Mouse (Mus musculus) adrenal gland (tissue): ENCODE measurements at regions not wholly inside any gene's neighbourhood (a gene's known extent, or its start where the extent isn't known, plus 50 kb on each side); places are given as distances from the start of the nearest gene placed in this dataset.

Experiments
- intact Hi-C: fragments of 180-260 bp; cut with DNase I; formaldehyde crosslinking; loops from one replicate; pipeline ENCODE4 v1.15.1; 2025

DNA sequence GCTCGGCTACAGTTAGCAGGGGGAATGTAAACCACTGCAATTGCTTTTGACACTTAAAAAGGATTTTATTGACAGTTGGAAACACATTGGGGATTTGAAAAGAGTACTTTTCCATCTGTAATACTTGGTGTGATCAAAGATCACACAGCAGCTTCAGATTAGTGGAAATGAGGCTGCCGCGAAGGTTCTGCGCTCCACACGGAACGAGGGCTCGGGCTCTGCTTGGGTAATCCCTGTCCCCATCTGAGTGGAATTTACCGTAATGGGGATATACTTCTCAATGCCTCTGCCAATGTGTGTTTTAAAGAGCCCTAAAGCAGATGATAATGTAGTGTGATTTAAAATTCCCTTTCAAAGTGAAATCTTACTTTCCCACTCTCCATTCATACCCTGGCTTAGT lies 194.4 kb upstream of the Adamts16 start:
- intact Hi-C loops: no loop called here

DNA sequence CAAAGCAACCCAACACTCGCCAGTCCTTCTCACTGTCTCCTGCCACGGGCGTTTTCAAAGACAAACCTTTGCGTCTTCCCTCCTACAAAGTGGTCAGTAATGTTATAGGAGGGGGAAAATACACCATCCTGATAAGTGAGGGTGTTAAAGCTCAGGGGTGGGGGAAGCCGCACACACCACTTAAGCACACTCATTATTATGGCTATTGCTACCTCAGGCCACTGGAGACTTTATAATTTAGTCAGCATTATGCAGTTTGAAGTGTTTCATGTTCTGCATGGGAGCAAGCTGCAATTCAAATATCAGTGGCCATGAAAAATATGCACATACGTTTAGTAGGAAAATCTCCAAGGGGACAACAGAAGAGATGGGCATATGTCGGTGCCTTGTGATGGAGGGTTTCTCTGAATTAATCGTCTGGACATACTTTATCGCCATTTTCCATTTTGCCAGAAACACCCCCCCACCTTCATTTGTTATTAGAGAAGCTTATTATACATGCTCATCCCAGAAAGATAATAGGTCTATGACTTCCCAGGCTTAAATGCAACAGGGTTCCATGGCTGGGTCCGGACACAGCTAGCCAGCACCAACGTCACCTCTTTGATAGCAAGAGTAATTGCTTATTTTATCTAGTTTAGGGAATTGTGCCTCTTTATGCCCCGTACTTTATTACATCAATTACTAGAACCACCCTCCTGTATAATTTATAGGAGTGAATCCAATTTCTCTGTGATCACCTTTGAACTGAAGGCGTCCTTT lies 193.5 kb upstream of the Adamts16 start:
- intact Hi-C loops: no loop called here

DNA sequence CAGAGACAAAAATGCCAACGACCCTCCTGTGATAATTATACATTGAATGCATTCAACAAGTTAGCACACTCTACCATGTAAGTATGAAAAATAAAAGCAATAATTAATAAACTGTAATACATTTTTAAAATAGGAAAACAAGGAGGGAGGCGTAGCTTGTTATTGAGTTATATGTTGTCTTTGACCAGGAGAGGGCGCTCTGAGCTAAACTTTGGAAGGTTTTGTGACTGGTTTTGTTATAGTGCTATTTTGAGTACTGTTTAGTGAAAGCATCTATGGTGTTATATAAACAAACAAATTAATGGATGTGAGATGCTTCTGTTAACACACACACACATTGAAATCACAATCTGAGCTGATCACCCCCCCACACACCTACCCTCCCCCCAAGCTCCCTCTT lies 166.6 kb upstream of the Adamts16 start:
- intact Hi-C loops: no loop called here

DNA sequence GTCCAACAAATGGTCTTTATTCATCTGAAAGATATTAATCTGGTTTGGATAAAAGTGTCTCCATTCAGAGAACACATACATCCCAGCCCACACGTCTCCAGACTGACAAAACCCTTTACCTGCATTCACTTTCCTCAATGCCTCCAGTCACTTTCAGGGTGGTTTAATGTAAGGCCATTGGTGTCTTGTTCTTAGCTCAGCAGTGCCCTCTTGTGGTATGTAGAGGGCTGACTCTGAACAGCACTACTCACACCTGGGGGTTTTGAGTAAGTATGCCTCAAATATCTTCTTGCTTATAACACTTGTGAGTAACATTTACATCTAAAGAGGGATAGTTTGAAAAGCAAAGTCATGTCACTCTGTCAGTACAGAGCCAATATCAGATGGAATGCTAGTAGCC lies 164.5 kb upstream of the Adamts16 start:
- intact Hi-C loops: no loop called here

DNA sequence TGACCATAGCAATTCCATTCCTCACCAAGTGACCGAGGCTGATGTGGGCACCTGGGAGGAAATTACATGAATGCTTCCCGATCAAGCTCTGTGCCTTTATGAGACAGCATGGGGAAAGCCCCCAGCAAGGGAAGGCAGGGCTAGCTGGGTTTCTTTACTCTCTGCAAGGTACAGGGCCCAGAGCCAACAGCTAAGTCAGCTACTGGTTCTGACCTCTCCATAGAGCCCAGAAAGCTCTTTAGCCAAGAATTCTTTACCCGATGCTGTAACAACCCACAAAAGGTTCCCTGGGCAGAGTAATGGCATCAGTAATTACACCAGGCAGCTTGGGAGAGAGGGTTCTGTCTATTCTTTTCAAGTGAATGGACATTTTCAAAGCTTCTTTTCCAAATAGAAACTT lies 161.9 kb upstream of the Adamts16 start:
- intact Hi-C loops: loop anchor here (5.0 kb wide), 2 partner anchors 161 to 361 kb away; partner anchors contain the start of gene Adamts16

DNA sequence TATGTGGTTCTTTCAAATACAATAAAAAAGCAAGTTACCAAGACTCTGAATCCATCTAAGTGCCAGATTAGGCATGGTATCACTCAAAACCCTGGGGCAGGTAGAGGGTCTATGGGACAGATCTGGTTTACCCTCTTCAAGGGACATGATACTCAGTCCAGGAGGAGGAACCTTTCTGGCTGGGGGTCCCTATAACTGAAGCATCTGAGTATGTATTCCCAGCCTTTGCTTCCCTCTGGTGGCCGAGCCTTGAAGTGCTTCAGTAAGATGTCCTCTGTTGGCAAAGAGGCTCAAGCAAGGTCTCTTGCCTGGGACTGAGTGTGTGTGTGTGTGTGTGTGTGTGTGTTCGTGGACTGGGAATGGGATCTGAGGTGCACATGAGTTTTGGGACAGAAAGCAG lies 159.7 kb upstream of the Adamts16 start:
- intact Hi-C loops: loop anchor here (5.0 kb wide), 2 partner anchors 159 to 359 kb away; partner anchors contain the start of gene Adamts16

DNA sequence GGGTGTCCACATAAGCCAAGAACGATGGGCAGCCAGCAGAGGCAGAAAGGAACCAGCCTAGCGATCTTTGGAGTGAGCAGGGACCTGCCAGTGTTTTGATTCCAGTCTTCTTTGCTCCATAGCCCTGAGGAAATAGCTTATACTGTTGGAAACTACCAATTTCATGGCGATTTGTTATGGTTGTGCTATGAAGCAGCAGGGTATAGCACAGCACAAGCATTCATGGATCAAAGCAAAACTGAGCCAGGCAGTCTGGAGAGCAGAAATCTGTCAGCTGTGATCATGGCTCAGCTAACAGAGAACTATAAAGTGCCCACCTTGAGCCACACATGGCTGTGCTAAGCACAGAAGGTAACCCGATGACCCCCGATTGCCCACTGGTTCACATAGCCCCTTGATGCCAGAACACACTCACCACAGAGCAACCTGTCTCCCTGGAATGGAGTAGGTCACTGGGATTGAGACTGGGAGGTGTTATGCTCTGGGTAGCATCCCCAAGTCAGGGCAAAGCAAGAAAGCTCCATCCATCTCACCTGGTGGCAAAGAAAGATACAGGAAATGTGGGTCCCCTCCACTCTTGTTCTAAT lies 158.9 kb upstream of the Adamts16 start:
- intact Hi-C loops: loop anchor here (5.0 kb wide), 2 partner anchors 158 to 358 kb away; partner anchors contain the start of gene Adamts16

DNA sequence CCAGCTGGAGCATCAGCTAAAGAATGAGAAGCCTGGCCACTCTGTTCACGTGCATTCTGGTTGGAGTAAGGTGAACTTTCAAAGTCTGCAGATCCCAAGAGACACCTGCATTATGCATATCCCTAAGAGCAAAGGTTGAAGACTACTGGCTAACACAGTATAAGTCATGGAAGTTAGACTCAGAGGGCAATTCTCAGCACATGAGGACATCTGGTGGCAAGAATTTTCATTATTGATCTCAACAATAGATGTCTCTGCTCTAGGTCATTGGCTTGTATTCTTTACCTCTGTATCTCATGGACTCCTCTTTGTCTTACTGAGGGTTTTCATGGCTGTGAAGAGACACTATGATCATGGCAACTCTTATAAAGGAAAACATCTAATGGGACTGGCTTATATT lies 151.9 kb upstream of the Adamts16 start:
- intact Hi-C loops: loop anchor here (5.0 kb wide), 1 partner anchor 346 kb away; no protein-coding TSS in a partner anchor

DNA sequence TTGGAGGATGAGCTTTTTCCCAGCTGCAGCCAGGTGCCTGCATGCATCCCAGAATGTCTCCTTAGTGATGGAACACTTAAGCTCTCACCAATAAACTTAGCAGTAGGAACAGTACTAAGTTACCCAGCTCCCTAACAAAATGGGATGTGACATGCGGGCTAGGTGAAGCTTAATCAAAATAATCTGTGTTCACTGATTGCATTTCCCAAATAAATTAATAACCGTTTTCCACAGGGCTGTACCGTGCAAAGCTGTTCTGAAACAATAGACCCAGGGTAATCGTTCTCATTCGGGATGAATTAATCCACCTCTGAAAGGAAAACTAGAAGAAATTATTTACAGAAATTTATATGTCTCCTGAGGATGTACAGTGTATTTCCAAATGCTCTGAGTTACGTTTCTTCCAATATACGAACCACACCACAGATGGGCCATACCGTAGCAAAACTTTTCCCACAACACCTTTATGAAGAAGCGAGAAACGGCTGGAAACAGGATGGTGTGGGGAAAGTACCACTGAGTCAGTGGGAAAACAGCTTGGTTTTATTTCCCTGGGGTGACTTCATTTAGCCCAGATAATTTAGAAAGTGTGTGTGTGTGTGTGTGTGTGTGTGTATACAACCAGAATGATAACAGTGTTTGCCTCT lies 148.5 kb upstream of the Adamts16 start:
- intact Hi-C loops: loop anchor here (5.0 kb wide), 1 partner anchor 343 kb away; no protein-coding TSS in a partner anchor

DNA sequence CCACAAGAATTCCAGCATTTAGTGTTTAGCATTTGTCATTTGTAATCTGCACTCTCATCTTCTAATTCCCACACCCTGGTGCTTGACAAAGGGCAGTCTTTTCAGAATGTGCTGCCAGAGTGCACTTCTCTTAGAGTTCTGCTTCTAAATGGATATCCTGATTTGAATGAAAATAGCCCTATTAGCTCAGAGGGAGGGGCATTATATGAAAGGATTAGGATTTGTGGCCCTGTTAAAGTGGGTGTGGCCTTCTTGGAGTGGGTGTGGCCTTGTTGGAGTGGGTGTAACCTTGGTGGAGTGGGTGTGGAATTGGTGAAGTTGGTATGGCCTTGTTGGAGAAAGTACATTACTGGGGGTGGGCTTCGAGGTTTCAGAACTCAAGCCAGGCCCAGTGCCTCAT lies 137.7 kb upstream of the Adamts16 start:
- intact Hi-C loops: no loop called here

DNA sequence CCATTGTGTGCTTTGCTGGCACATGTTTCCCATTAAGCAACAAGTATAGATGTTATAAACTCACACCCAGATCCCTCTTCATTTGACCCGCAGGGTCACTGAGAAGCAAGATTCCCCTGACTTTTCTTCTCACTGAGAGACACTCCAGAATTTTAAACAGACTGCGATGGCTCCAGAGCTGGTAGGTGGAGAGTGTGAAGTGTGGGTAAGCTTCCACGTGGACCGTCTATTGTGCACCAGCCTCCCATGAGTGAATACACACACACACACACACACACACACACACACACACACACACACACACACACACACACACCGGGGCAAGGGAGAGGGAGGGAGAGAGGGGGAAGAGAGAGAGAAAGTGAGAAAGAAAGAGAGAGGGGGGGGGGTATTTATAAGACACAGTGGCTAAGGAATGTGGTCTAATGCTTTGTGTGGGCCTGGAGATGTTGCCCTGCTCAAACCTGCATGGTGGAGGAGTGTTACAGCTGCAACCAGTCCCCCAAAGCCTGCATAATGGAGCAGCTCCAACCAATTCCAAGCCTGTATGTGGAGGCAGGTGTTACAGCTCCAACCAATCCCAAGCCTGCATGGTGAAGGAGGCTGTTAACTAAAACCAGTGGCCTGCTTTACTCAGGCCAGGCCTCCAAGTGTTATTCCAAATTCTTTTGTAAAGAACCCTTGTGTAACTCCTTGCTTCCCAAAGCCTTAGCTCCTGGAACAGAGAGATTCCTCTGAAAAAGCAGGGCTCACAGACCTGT lies 137.1 kb upstream of the Adamts16 start:
- intact Hi-C loops: no loop called here

DNA sequence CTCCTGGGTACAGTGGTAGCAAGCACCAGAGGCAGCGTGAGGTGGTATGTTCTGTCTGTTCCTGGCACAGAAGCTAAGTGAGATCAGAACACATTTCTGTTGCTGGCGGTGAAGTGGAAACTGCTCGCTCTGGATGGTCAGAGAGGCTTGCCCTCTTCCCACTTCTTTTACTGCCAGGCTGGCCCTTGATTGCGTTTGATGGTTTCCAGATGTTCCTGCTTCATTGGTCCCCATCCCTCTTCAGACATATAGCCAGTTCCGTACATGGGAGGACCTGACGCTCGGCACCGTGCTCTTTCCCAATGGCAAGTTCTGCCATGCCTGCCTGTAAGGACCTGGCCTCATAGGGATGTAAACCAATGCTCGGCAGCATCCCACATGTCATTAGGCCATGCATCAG lies 128.0 kb upstream of the Adamts16 start:
- intact Hi-C loops: no loop called here

DNA sequence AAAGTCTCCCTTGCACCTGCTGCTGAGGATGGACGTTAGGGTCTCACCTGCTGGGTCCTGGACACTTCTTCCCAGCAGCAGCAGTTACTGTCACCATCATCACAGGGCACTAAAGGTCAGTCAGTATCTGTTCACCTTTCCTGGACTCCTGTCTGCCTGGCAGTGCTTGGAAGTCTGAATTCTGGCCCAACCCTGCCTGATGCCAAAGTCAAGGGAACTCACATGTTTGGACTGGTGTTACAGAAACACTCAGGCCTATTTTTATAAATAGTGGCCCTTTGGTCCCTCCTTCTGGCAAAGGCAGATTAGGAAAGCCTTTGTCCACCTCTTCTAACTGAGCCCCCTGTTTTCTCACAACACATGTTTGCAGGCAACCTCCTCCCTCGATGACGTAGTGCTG lies 126.2 kb upstream of the Adamts16 start:
- intact Hi-C loops: no loop called here

DNA sequence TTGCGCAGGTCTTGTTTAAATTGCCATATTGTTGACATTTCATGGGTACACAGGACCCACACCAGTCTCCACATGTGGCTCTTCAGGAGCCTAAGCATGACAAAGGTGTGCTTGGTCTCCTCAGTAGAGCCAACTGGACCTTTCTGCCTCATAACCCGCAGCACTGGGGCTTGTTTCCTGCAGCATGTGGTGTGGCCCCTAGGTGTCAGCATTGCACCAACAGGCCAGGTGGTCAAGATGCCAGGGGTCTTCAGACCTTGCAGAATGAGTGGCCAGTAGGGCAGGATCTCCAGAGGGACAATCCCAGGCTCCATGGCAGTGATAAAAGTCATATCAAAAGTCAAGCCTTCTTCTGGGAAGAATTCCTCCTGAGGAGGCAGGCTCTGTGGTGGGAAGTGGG lies 121.8 kb upstream of the Adamts16 start:
- intact Hi-C loops: no loop called here

DNA sequence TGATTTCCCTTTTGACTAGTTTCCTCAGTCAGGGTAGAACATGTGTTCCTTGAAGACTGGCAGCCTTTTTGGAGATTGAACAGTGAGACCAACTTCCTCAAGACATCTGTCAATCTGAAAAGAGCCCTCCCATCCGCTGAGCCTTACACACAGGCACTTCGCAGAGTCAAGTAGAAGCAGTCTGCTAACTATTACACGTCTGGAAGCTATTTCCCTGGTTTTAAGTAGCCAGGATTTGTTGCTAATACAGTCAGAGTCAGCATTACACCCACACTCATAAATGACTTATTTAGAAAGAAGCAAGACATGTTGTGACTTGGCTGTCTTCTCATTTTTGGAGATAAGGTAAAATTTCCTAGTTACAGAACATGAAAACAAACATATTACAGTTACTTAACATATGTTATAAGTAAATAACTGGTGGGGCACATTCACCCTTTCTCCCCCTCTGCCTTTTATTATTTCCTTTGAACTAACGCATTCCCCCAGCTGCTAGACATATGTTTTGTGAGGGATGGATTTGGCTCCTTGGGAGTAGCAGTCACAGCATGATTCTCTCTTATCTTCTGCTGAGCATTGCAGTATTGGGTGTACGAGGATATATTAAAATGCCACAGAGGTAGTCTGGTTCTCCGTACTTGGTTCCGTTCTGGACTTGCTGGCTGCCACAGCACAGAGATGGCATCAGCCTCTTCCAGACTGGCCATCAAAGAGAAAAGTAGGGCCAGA lies 92.9 kb upstream of the Adamts16 start:
- intact Hi-C loops: no loop called here

DNA sequence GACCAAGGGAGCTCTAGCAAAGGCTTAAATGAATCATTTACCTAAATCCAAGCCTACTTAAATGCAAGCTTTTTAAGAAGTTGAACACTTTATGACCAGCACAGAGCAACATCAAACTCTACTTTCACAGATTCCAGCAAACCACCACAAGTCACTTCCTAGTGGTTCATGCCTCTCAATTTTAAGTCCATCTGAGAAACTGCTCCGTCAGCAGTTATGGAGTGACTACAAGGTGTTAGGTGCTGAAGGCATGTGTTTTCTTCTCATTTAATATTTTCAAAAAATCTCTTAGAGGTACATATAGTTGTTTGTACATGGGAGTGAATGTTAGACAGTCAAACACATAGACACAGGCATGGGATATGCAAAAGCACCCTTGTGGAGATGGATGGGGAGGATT lies 72.2 kb upstream of the Adamts16 start:
- intact Hi-C loops: no loop called here

DNA sequence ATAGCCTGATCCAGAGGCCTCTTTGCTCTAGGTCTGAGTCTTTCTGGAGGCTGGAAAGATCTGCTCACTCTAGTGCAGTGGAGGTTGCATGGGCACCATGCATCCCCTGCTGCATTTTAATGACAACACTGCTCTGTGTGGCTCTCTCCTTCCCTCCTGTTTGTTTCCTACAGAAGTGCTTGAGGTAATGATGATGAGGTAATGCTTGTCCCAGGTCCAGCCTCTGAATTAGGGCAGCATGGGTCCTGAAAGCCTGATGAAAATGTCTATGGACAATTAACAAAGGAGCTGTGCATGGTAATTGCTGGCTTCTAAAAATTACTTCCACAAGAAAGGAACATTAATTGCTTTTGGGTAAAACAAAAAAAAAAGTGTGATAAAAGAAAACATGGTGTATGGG lies 69.3 kb upstream of the Adamts16 start:
- intact Hi-C loops: no loop called here

DNA sequence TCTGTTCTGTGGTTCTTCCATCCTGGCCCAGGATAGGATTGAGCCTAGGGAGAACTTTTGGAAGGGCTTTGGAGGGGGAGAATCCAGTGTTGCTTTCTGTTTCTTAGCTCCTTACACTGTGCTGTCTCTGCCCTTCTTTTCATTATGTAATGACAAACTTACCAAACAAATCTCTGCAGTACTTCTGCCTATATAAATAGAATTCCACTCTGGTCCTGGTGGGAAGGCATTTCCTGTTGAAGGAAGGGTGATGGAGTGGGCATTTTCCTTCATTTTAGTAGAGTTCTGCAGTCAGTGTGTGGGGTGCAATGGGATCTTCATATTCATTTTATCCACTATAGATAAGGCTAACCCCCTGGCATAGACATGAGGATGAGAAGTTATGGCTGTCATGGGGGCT lies 63.2 kb upstream of the Adamts16 start:
- intact Hi-C loops: no loop called here

DNA sequence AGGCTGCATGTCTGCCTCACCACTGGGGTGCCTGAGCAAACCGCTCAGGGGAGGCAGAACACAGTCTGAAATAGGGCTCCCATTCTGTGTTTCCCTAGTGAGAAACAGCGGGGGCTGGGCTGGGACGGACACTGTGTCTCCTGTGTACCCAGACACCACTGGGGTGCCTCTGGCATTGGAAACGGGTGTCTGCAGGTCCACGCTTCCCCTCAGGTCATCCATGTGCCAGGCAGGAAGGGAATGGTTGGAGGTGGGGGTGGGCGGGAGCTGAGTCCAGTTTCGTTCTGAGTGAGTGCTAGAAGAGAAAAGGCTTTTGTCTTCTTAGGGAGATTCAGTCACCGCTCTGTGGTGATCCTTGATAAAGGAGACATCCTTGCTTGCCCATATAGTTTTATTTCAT lies 62.2 kb upstream of the Adamts16 start:
- intact Hi-C loops: no loop called here

DNA sequence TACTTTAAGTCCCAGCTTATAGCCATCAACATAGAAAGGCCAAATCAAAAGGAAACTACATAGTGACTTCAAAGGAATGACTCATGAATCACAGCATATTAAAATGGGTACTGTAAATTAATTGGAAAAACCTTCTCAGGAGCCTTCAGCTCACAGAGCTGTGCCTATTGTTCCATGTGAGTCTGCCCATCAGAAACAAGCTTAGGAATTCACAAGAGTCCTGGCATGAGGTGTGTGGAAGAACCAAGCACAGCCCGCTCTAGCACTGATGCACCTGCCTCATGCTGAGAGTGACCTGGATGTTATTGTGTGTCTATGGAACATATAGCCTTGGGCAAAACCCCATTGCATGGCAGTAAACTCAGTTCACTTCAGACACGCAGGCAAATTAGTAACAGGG lies 61.5 kb upstream of the Adamts16 start:
- intact Hi-C loops: no loop called here

DNA sequence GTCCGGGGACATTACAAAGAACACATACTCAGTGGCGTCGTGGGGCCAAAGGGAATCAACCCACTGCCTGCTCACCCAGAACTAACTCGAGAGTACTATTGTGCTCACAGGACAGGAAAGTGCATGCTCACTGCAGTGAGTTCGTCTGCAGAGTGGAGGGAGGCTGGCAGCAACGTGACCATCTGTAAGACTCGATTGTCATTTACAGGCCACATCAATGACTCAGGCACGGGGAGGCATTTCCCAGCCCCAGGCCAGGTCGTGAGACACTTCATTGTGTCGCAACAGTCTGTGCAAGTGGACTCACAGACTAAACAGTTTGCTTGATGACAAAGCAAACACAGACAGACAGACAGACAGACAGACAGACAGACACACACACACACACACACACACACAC lies 61.1 kb upstream of the Adamts16 start:
- intact Hi-C loops: no loop called here
